Mouse (Mus musculus) heart, postnatal 25 days (tissue): ENCODE measurements around the gene Wwox. TPM values are rescaled to one million over a fixed set of nuclear protein-coding genes. Genes with fewer than 3 reads are reported as not detected.

ENCODE experiments used
- DNase-seq: peaks from one replicate; pipeline ENCODE4 v3.0.0; 2022; ENCODE audit warnings: low spot score
- intact Hi-C: fragments of 180-260 bp; cut with DNase I; formaldehyde crosslinking; loops from one replicate; pipeline ENCODE4 v1.15.1; 2025
- total RNA-seq, 2 experiments: library from RNA; stranded (reverse); gene quantifications; 2 replicates each; pipeline ENCODE4 v1.2.3; 2021

Wwox gene
- total RNA-seq, 2 experiments from 2014 or later = 3.9 to 4.0 TPM

DNA sequence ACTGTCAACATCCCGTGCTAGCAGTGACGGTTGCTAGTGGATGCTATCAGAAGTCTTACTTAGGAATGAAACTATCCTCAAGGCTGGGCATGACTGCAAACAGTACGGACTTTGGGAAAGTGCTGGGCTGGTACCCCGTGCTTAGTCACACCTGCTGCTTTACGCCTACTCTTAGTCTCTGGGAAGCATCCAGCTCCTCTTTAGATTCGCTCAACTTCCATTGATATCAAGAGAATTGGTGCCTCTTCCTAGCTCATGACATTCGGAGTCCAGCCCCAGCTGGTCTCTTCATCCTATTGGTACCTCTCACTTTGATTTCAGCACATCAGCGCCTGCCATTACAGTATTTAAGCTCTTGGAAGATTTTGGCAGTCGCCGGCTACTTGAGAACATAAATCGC lies 23.1 kb downstream of the Wwox start:
- DNase-seq = no peak
- intact Hi-C loops = no loop called here

DNA sequence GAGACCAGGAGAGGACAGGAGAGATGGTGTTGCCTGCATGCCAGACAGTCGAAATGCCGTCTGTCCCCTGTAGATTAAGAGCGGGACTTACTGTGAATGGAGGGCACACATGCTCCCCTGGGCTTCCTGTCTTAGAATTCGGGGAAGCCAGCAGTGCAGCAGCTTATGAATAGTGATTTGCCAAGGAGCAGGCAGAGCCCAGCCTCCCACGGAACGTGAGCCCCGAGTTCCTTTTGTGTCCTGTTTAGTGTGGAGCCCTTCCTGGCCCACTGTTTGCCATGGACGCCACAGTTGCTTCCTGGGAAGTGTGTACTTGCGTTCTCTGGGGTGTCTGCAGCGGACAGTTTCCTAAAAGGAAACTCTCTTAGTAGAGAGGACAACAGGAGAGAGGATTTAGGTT lies 23.9 kb downstream of the Wwox start:
- intact Hi-C loops = no loop called here

DNA sequence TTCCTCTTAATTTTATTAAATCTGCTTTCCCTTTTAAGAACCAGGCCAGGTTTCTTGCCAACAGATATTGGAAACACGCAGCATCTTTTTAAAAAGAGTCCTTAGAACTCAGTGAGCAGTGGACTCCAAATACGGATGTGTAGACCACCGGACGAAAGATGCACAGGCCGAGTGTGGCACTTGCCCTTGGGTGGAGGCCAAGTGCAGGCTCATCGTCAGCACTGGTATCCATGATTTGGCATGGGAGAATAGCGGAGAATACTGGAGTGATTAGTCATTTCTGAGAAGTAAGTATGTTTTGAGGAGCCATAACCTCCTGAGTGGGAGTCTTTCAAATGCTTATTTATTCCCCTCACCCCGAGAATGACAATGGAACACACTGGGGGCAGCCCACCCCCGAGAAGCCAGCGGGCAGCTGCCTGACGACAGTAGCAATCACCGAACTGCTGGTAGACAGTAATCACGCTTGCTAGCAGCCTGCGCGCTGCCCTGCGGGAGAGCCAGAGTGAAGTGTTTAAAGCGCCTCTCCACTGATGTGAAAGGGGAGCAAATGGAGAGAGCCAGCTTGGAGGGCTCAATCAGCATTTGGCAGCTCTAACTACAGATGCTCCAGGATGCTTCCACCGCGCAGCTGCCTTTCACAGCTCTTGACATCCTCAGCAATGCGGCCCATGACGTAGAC lies 29.2 kb downstream of the Wwox start:
- DNase-seq = no peak
- intact Hi-C loops = no loop called here

More for the DNA sequence above, 23.9 kb downstream of the Wwox start:
- DNase-seq = no peak

DNA sequence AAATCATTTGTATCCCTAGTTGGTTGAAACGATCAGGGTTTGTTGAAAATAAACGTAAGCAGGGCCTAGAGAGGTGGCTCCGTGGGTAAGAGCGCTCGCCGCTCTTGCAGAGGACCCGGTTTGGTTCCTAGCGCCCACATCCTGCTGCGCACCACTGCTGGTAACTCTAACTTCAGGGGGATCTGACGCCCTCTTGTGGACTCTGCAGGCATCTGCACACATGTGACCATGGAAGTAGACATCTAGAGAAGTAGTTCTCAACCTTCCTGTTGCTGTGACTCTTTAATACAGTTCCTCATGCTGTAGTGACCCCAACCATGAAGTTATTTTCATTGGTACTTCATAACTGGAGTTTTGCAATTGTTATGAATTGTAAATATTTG lies 29.7 kb downstream of the Wwox start:
- intact Hi-C loops = no loop called here
- DNase-seq = no peak

DNA sequence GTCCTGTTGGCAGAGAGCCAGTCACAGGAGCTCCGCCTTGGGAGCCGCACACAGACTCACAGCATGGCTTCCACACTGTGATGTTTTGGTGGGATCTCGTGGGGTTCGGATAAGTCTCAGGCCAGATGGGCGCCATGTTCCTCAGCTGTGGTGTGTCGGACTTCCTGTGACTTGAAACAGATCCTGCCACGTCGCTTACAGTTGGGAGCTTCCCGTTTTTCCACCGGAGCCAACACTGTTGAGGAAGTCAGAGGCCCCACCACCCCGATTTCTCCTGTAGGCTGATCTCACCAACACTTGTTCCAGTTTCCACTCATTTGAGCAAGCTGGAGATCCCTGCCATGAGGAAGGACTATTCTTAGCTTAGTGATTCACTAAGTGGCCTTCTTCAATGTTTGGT lies 34.1 kb downstream of the Wwox start:
- intact Hi-C loops = no loop called here
- DNase-seq = no peak

DNA sequence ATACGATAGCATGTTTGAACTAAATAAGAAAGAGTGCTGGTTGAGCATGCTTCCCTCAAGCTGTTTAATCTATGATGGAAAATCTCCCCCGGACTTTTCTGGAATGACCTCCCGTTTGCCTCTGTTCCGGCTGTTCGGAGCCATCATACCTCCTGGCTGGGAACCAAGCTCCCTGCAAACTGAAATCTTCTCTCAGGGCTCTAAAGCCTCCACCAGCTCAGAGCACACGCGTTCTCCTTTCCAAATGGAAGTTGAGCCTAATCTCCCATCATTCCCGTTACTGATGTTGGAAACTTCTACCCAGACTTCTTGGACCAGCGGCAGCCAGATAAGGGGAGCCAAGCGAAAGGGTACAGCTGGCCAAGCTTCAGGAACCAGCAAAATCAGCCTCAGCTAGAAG lies 37.5 kb downstream of the Wwox start:
- intact Hi-C loops = no loop called here
- DNase-seq = no peak

DNA sequence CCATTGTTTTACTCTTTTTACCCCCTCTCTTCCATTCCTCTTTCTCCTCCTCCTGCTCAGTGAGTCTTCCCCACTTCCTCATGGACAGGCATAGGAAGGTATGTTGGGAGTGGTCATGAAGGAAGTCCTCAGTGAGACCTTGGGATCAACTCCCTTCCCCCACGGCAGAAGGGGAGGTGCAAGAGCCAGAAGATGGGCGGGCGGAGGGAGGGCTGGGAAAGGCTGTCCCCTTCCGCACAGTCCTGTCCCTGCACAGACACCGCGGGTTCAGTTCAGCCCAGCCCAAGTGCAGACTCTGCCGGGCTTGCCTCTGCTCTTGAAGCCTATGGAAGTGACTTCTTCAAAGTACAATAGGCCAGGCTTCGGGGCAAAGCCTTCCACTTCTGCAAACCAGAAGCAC lies 38.3 kb downstream of the Wwox start:
- intact Hi-C loops = no loop called here
- DNase-seq = no peak

DNA sequence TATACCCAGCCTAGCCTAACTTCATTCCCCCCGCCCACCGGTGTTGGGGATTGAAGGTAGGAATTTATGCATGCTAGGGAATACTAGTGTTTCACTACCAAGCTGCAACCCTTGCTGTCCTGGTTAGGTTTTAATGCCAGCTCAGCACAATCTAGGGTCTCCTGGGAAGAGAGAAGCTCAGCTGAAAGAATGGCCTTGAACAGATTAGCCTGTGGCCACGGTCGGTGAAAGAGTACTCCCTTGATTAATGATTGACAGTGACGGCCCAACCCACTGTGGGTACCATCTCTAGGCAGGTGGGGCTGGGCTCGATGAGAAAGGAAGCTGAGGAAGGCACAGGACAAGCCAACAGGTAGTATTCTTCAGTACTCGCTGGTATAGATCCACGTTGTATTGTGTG lies 40.3 kb downstream of the Wwox start:
- intact Hi-C loops = no loop called here
- DNase-seq = no peak

DNA sequence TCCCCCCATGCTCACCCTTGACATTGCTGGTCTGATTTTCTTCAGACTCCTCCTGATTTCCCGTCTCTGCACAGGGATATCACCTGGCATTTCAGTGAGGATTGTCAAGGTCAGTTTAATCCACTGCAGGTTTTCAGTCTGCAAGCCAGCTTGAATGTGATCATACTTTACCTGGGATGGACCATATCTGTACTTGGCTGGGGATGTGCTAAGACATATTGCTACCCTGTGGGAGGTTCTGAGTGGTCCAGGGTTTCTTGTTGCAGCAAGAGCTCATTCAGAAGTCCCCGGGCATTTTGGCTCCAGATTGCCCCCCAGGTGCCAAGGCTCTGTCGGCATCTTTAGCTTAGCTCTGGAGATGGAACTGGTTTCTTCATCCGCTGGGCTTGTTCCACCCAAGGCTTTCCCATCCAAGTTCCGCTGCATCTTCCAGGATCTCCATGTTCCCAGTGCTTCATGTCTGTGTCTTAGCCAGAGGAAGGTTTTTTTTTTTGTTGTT lies 52.3 kb downstream of the Wwox start:
- intact Hi-C loops = no loop called here
- no peak for DNase-seq

DNA sequence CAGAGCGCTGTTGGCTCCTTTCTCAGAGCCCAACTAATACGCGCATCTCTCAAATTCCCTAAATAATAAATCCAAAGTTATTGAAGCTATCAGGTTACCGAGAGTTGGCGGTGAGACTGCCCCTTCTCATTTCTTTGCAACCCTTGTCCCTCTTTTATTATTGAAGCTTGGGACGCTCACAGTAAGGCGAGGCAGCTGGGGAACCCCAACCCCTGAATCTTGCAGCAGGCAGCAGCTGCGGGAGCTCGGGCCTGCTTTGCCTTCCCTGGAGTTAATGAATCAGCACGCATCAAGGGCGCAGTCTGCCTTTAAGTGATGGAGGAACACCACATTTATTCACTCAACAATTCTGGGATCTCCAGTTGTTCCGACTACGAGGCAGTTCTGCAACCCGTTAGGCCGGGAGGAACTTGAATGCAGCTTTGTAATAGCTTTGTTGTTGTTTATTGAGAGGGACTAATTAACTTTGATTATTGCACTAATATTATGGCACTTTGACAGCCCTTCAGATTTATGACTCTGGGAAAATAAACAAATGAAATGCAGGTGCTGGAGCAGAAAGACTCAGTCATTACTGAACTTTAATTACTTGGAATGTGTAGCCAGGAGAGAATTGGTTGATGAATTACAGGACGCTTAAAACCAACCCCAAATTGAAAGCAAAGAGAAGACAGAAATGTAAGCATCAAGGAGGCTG lies 60.1 kb downstream of the Wwox start:
- DNase-seq = no peak
- intact Hi-C loops = no loop called here

DNA sequence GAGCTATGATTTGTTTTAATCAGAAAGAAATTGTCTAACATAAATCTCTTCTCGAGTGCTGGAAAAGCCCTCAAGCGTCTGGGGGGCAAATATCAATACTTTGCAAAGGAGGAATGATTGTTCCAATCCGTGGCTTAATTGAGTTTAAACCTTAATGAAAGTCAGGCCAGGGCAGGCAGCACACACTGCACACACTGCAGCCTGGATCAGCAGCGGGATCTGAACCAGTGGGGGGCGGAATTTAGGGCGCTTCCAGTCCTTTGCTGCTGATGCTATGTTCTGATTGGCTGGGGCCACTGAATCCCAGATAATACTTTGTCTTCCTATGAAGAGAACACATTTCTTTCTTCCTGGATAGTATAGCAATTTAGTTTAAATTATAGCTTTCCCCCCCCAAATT lies 62.5 kb downstream of the Wwox start:
- DNase-seq = no peak
- intact Hi-C loops = no loop called here

DNA sequence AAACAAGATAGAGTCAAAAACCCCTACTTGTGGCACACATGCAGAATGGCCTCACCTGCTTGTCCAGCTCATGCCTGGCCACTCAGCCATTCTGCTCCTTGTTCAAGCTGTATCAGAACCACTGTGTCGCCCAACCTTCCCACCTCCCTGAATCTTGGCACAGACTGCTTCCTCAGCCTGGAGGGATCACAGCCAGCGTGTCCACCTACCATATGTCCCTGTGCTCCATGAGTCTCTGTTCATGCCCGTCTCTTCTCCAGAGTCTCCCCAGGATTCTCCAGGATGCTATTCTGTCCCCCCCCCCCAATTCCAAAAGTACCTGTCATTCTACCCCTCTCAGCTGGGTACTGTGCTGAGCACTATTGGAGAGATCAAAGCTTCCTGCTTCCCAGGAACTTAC lies 63.7 kb downstream of the Wwox start:
- intact Hi-C loops = no loop called here
- DNase-seq = no peak

DNA sequence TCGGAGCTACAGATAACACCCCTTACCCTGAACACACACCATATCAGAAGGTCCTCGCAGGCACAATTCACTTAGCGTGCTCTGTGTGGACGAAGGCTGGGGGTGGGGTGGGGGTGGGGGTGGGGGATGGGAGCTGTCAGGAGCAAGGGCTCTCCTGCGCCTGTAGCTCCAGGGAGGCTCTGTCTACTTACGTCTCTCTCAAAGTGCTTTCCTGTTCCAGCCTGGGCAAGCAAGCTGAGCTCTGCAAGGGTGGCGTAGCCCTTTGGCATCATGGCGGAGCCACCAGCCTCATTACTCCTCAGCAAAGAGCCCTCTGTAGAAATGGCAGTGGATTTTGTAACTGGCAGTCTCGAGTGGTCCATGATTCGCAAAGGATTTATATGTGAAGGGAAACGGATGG lies 65.4 kb downstream of the Wwox start:
- intact Hi-C loops = no loop called here
- no peak for DNase-seq

DNA sequence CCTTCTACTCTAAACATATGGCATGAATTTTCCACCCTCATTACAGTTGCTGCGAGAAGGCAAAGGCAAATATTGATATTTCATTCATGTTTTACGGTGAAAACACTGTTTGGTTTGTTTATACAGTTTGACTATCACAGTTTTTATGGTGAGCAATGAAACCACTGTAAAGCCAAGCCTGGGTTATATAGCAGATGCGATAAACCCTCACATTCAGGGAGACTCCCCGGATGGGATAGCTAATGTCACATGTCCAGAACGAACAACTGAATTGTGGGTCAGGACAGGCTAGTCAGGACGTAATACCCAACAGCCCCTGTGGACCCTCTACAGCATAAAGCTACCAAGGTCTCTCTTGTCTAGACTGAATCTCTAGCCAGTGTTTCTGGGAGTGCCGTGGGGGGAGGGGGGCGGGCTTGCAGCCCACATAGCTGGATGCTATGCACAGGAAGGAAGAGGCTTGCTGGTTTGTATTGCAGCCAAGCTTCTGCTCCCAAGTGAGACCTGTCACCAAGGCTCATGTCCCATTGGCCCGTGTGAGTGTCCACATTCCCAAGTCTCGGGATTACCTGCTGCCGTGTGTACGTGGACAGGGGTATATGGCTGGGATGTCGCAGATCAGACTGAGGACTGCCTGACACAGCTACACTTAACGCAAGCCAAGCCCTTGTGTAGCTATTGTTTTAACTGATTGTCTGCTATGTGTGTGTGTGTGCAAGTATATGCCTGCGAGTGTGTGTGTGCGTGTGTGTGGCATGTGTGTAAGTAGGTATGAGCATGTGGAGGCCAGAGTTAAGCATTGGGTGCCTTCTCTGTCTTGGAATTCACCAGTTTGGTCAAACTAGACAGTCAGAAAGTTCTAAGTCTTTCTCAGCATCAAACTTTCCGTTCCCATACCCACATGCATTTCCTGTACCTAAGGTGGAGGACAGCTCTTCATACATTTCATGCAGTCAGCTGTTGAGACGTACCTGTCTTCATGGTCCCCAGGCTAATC lies 66.2 kb downstream of the Wwox start:
- no peak for DNase-seq
- intact Hi-C loops = no loop called here

DNA sequence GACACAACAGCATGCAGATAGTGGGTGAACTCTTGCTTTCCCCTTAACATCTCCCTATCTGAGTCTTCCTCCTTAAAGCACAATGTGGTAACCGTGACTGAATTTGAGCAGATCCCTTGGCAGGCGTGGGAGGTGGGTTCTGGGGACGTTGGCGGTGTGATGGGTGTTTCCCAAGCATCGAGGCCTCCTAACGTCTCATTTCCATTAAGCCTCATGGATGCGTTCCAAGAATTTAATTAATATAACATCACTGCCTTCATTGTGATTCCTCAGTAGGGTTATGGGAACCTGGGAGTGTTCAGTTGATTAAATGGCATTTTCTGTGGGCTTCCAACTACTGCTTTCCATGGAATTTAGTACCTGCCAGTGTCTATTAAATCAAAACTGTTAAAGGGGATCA lies 67.9 kb downstream of the Wwox start:
- DNase-seq = no peak
- intact Hi-C loops = no loop called here

DNA sequence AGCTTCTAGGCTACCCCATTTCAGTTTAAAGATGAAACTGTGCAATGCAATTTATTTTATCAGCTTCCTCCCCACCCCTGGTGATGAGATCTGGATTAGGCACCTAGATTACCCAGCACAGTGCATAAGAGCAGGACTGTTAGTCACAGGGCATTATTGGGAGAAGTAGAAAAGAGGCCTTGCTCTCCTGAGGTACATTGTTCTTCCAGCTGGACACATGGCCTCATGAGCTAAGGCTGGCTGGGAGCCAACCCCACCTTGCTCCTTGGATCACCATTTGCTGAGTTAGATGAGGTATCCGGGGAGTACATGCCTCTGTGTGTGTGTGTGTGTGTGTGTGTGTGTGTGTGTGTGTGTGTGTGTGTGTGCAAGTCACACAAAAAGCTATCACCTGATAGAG lies 70.8 kb downstream of the Wwox start:
- intact Hi-C loops = no loop called here
- no peak for DNase-seq

DNA sequence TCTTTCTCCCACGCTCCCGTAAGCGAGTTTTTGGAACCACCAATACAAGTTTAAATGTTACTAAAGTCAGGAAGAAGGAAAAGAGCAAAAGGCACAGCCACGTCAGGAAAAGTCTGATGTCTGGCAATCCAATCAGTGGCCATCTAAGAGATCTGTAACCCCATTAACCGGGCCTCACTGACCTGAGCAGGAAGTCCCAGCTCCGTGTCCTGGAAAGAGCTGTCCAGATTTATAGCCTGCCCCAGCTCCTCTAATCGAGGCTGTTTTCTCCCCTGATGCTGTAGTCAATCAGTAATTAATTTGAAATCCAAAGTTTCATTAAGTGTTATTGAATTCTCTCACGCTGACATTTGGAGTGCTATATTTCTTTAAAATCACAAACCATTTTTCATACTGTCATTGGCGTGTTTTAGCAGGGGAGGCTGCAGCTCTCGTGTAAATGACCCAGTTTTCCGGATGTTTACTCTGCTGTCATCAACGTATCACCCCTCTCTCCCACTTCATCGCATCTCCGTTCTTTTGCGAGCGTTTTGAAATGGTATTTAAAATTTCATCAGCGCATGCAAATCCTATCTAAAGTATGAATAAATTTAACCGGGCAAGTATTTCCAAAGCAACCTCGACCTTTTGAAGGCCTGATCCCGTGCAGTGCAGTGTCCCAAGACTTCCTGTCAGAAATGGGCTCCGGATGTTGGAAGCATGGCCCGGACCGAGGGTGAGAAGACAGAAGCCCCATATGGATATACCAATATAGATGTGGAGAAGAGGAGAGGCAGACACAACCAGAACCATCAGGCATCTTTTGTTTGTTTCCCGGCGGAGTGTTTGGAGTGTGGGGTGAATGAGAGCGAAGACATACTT lies 72.8 kb downstream of the Wwox start:
- intact Hi-C loops = no loop called here
- DNase-seq = no peak

DNA sequence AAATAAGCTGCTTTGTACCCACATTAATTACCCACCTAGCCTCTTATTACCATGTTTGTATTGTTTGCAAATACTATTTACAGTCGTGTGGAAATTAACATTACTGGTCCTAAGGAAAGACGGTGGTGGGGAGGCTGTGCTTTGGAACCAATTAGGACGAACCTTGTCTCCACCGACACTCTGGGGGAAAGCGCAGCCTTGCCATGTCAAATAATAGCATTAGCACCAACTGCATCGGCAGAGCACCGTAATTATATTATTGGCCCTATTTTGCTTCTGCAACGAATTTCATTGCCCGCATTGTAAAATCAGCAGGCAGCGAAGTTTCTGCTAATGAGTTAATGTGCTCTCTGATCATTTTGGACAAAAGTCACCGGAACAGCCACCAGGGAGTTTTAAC lies 75.2 kb downstream of the Wwox start:
- intact Hi-C loops = no loop called here
- DNase-seq = no peak

DNA sequence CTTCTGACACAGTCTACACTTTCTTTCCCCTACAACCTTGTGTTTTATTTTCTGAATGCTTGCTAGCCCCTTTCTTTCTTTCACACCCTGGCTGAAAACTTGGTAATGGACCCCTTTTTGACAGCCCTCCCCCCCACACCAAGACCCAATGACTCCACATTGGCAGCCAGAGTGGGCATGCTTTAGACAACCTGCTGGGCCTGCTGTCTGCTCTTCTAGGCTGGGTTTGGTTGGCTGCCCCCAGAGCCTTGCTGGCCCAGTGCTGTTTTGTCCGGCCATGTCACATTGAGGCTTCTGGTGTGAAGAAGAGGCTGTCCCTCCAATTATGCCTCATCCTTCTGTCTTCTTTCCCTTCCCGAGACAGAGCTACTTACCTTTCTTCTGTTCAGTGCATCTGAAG lies 83.6 kb downstream of the Wwox start:
- intact Hi-C loops = no loop called here
- DNase-seq = no peak
